Mouse (Mus musculus) myocyte (in vitro differentiated cells): ENCODE measurements at regions not wholly inside any gene's neighbourhood (a gene's known extent, or its start where the extent isn't known, plus 50 kb on each side); places are given as distances from the start of the nearest gene placed in this dataset.

Source experiments
- CEBPB ChIP-seq: IDR thresholded peaks from 2 replicates; pipeline ENCODE4 v1.6.1; 2011; ENCODE audit warnings: mild to moderate bottlenecking, moderate library complexity; ENCODE audit not compliant: poor library complexity, insufficient read depth, severe bottlenecking
- MYOD1 ChIP-seq, 3 experiments: IDR thresholded peaks; one replicate each; pipeline ENCODE4 v1.6.1; 2011; ENCODE audit warnings: control low read depth in 2 of 3, low read depth in 2 of 3, mild to moderate bottlenecking in 2 of 3, moderate library complexity in 1 of 3; ENCODE audit not compliant: insufficient read length in 2 of 3, control insufficient read depth in 1 of 3
- POLR2A ChIP-seq: IDR thresholded peaks from one replicate; pipeline ENCODE4 v1.6.1; 2011; ENCODE audit warnings: low read depth, mild to moderate bottlenecking, control low read depth, moderate library complexity; ENCODE audit not compliant: insufficient read length
- POLR2AphosphoS2 ChIP-seq: IDR thresholded peaks from one replicate; pipeline ENCODE4 v1.6.1; 2011; ENCODE audit warnings: low read depth, control low read depth; ENCODE audit not compliant: insufficient read length
- REST ChIP-seq: IDR thresholded peaks from one replicate; pipeline ENCODE4 v1.6.1; 2011; ENCODE audit warnings: mild to moderate bottlenecking, control low read depth, moderate library complexity; ENCODE audit not compliant: insufficient read depth, insufficient read length
- USF1 ChIP-seq: IDR thresholded peaks from one replicate; pipeline ENCODE4 v1.6.1; 2011; ENCODE audit warnings: low read depth, mild to moderate bottlenecking, control low read depth, moderate library complexity

DNA sequence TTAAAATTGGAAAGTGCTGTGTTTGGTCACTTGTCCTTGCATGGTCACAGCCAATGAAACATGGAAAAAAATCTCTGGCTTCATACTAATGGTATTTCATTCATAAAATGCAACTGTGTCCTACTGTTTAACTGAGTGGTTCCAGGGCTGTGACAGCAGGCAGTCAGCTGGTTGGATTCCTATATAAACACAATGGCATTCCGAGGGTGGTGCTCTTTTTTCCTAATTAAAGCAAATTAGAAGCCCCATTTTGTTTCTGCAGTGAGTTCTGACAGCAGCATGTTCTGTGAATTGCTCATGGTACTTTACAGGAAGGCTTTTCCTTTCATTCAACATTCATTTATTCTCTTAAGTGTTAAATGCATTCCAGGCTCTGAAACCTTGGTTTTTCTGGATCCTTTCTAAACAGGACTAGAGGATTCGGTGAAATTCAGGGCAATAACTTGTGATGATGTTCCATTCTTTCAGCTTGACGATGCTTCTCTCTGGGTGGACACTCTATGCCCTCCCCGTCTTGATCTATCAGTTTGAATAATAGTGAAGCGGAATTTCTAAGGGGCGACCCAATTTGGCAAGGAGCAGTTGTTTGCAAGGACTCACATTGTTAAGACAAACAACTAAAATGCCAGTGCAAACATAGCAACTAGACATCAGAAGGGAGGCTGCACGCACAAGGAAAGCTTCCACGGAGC is 167.8 kb upstream of the Kcnj16 start:
- TF ChIP-seq POLR2A (no peak), REST (no peak), CEBPB (no peak), POLR2AphosphoS2 (no peak), USF1 (no peak), MYOD1 (IDR thresholded peaks at IDR 0.05; ENCODE audit: control insufficient read depth in 1 of 3, insufficient read length in 2 of 3, low read depth in 2 of 3) (no peak)
